Mouse (Mus musculus) MEL (cell line): ENCODE data around the gene Fsip1.

Experiments
- CTCF ChIP-seq, 3 experiments: IDR thresholded peaks in 2 of 3; conservative IDR thresholded peaks in 1 of 3; 2 replicates each; pipeline ENCODE4 v1.5.1; 2011 to 2012; ENCODE audit warnings: low read length in 3 of 3, low read depth in 2 of 3, mild to moderate bottlenecking in 2 of 3, improper control_type of control experiment in 1 of 3, inconsistent platforms in 1 of 3, mixed read lengths in 1 of 3, moderate library complexity in 1 of 3; ENCODE audit not compliant: control insufficient read depth in 1 of 3, insufficient read depth in 1 of 3, poor library complexity in 1 of 3, severe bottlenecking in 1 of 3
- EP300 ChIP-seq, 2 experiments: IDR thresholded peaks; 2 replicates each; pipeline ENCODE4 v1.6.1; 2011; ENCODE audit warnings: improper control_type of control experiment in 2 of 2, low read length in 2 of 2, low read depth in 1 of 2, mild to moderate bottlenecking in 1 of 2
- GATA1 ChIP-seq: IDR thresholded peaks from 2 replicates; pipeline ENCODE4 v1.6.1; 2011; ENCODE audit warnings: low read depth, low read length, improper control_type of control experiment
- KAT2A ChIP-seq: conservative IDR thresholded peaks from 2 replicates; pipeline ENCODE4 v1.6.1; 2012; ENCODE audit warnings: low read depth, low read length, improper control_type of control experiment, inconsistent platforms
- POLR2A ChIP-seq, 2 experiments: IDR thresholded peaks; 2 replicates each; pipeline ENCODE4 v1.6.1; 2011 to 2012; ENCODE audit warnings: low read length in 2 of 2, mild to moderate bottlenecking in 2 of 2, control low read depth in 1 of 2, improper control_type of control experiment in 1 of 2, low read depth in 1 of 2, moderate library complexity in 1 of 2; ENCODE audit not compliant: control insufficient read depth in 1 of 2, insufficient read depth in 1 of 2, poor library complexity in 1 of 2
- RCOR1 ChIP-seq: IDR thresholded peaks from 2 replicates; pipeline ENCODE4 v1.6.1; 2012; ENCODE audit warnings: low read depth, mild to moderate bottlenecking, inconsistent platforms, low read length, improper control_type of control experiment
- TCF12 ChIP-seq: IDR thresholded peaks from 2 replicates; pipeline ENCODE4 v1.6.1; 2014; ENCODE audit warnings: low read depth, mild to moderate bottlenecking, inconsistent platforms, low read length, improper control_type of control experiment, moderate library complexity

GRCm38 (mm10) chr2:118122291-118122690 is 134.5 kb downstream of the Fsip1 start:
- TF ChIP-seq CTCF (IDR thresholded peaks at IDR 0.05 in 2 of 3, conservative IDR thresholded peaks at IDR 0.05 in 1 of 3; ENCODE audit: control insufficient read depth in 1 of 3, insufficient read depth in 1 of 3, low read depth in 2 of 3, low read length in 3 of 3, poor library complexity in 1 of 3, severe bottlenecking in 1 of 3), result no peak
- TF ChIP-seq KAT2A, result no peak
- TF ChIP-seq POLR2A (IDR thresholded peaks at IDR 0.05; ENCODE audit: control insufficient read depth in 1 of 2, insufficient read depth in 1 of 2, low read depth in 1 of 2, low read length in 2 of 2, poor library complexity in 1 of 2), result no peak
- TF ChIP-seq RCOR1, result no peak
- TF ChIP-seq GATA1, result no peak
- no peak for TF ChIP-seq TCF12
- no peak for TF ChIP-seq EP300 (IDR thresholded peaks at IDR 0.05; ENCODE audit: low read depth in 1 of 2, low read length in 2 of 2)
